Mouse (Mus musculus) megakaryocyte-erythroid progenitor cell, adult 5-6 weeks (primary cell): Measurements from ENCODE around the gene Pex5. TPM values are rescaled to one million over a fixed set of nuclear protein-coding genes. Genes with fewer than 3 reads are reported as not detected.
A peak's percentile ranks its signal among the peaks of the same experiment; 100 is the strongest.

Source experiments
- ATAC-seq: replicated peaks from 2 replicates; pipeline ENCODE4 v1.8.0; 2016; ENCODE audit warnings: mild to moderate bottlenecking, inconsistent platforms; ENCODE audit not compliant: severe bottlenecking, poor library complexity, low FRiP score, low TSS enrichment
- total RNA-seq, 2 experiments: library from RNA; stranded (forward) in 1 of 2; stranded (reverse) in 1 of 2; fragments of 200-1000, 215-1000 nt in 1 of 2; fragments of >200 nt in 1 of 2; fragmentation: Nextera tagmentation in 1 of 2; gene quantifications; 2 replicates each; pipeline ENCODE4 v1.2.3; 2014 to 2017

Pex5 gene
- total RNA-seq, 2 experiments from 2014 or later, result 25.7 to 38.9 TPM

- peak; percentile 90 for ATAC-seq
Measured at GRCm38 (mm10) chr6:124375435-124375884, 39.4 kb downstream of the Pex5 start.

DNA sequence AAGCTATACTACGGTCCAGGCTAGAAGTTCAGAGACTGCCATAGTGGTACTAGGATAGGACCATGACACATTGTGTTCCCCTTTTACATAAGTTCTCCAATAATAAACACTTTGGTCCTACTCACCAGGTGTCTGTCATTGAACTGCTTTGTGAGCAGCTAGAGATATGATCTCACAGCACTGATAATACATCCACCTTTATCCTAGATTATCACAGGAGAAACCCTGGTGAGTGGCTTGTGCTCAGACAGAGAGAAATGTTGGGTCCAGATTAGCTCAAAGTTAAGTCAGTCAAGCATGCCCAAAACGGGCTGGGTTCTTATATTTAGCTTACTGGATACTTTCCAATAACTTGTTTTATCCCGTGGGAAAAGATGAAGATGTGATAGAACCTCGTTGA is 40.2 kb downstream of the Pex5 start:
- ATAC-seq, result no peak

GRCm38 (mm10) chr6:124373584-124374206 is 41.2 kb downstream of the Pex5 start:
- ATAC-seq, result no peak

DNA sequence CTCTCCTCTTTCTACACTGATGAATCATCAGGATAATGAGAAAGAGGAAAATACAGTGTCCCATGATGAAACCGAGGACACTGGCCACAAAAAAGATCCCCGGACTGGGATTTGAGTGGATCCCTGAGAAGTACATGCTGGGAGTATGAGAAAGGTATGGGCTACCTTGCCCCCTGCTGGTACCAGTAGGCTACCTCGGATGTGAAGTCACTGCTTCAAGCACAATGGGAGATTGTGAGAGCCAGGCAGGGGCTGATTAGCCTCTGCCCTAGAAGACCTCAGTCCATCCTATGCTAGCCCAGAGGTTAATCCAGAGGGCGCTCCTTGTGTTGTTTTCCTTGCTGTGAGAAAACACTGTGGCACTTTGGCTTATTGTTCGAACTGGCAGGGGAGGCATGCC is 50.5 kb downstream of the Pex5 start:
- ATAC-seq, result peak; percentile 90

DNA sequence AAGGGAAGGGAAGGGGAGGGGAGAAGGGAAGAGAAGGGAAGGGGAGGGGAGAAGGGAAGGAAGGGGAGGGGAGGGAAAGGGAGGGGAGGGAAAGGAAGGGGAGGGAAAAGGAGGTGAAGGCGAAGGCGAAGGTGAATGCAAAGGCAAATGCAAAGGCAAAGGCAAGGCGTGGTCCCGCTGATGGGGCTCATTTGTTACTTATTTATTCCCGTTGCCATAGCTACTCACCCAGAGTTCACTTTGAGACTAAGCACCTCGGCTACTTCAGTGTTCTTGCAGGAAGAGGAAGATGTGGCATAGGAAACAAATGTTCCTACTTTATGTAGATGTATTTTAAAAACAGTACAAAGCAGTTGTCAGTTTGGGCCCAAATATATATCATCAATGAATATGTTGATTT is 54.3 kb downstream of the Pex5 start:
- ATAC-seq, result no peak

DNA sequence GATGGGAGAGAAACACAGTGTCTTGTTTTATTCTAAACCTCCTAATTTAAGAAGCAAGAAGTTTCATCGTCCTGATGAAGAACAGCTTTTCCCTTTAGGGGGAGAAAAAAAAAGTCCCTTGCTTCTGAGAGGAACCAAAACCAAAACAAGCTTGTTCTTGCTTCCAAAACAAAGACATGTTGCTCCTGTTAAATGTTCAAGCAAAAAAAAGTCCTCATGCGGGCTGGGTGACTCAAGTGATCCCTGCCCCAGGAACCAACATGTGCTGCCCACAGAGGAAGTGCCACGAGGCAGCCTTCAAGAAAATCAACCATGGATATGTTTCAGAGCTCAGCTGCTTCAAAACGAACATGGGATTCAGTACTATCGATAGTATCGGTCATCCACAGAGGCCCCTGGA is 55.9 kb downstream of the Pex5 start:
- no peak for ATAC-seq

- no peak for ATAC-seq
Measured at GRCm38 (mm10) chr6:124353246-124353645, 61.6 kb downstream of the Pex5 start.

Other genes with a start within 250 kb of the Pex5 start
- gene Vmn2r27, start 183.2 kb downstream of the Pex5 start, total RNA-seq (2014; fragmentation: Nextera tagmentation), result not detected in 2 replicates
- gene Vmn2r27, start 183.2 kb downstream of the Pex5 start, total RNA-seq (2017), result not detected in 2 replicates
- gene Cd163, start 110.4 kb downstream of the Pex5 start, total RNA-seq (2014; fragmentation: Nextera tagmentation), result 1.1 TPM in 1 of 2 replicates, not detected in the other
- gene Cd163, start 110.4 kb downstream of the Pex5 start, total RNA-seq (2017), result 0.99 and 2.9 TPM in 2 replicates
- gene Clstn3, start 49.7 kb upstream of the Pex5 start, total RNA-seq (2014; fragmentation: Nextera tagmentation), result 11.5 and 18.4 TPM in 2 replicates
- gene Clstn3, start 49.7 kb upstream of the Pex5 start, total RNA-seq (2017), result 7.5 and 19.9 TPM in 2 replicates
- 0.42 TPM in 1 of 2 replicates, not detected in the other for gene C1rl, start 78.0 kb upstream of the Pex5 start, total RNA-seq (2014; fragmentation: Nextera tagmentation)
- gene C1rl, start 78.0 kb upstream of the Pex5 start, total RNA-seq (2017), result 0.09 and 0.50 TPM in 2 replicates
- 1.2 TPM in 1 of 2 replicates, not detected in the other for gene C1ra, start 97.3 kb upstream of the Pex5 start, total RNA-seq (2014; fragmentation: Nextera tagmentation)
- 0.23 TPM in 1 of 2 replicates, not detected in the other for gene C1ra, start 97.3 kb upstream of the Pex5 start, total RNA-seq (2017)
- gene C1s1, start 127.3 kb upstream of the Pex5 start, total RNA-seq (2014; fragmentation: Nextera tagmentation), result not detected in 2 replicates
- not detected in 2 replicates for gene C1s1, start 127.3 kb upstream of the Pex5 start, total RNA-seq (2017)
- not detected in 2 replicates for gene C1rb, start 155.2 kb upstream of the Pex5 start, total RNA-seq (2014; fragmentation: Nextera tagmentation)
- not detected in 2 replicates for gene C1rb, start 155.2 kb upstream of the Pex5 start, total RNA-seq (2017)
- not detected in 2 replicates for gene C1s2, start 221.0 kb upstream of the Pex5 start, total RNA-seq (2014; fragmentation: Nextera tagmentation)
- gene C1s2, start 221.0 kb upstream of the Pex5 start, total RNA-seq (2017), result not detected in 2 replicates
- gene Lpcat3, start 248.0 kb upstream of the Pex5 start, total RNA-seq (2014; fragmentation: Nextera tagmentation), result 78.8 and 91.1 TPM in 2 replicates
- gene Lpcat3, start 248.0 kb upstream of the Pex5 start, total RNA-seq (2017), result 53.1 and 89.0 TPM in 2 replicates